Mouse (Mus musculus) lung, postnatal 4 days (tissue): ENCODE results near the gene Cst13.

Experiments used
- DNase-seq, 2 experiments: peaks; one replicate each; pipeline ENCODE4 v3.0.0; 2021

Cst13 gene

GRCm38 (mm10) chr2:148875335-148875811 lies 55.5 kb downstream of the Cst13 start, which contains the start of gene Cst3:
Cst3 (minus strand) TSS chr2:148875692.
- peak; percentile 96 for DNase-seq

GRCm38 (mm10) chr2:148877016-148877770 lies 57.3 kb downstream of the Cst13 start:
- peak; percentile 40 to 47 for DNase-seq

- DNase-seq = no peak
Measured at GRCm38 (mm10) chr2:148878641-148879130, 58.8 kb downstream of the Cst13 start.

GRCm38 (mm10) chr2:148879199-148879598 lies 59.3 kb downstream of the Cst13 start:
- DNase-seq = peak in 1 of 2 experiments; percentile 25
